Mouse (Mus musculus) heart, postnatal 0 days (tissue): ENCODE measurements around the gene Gm49405. TPM values are rescaled to one million over a fixed set of nuclear protein-coding genes. Genes with fewer than 3 reads are reported as not detected.

Experiments used
- ATAC-seq: fragments of 200-750 bp; cut with Nextera tagmentation; 2 replicates; pipeline ENCODE4 v1.8.0; 2017; ENCODE audit warnings: low read depth, moderate number of reproducible peaks, moderate library complexity; ENCODE audit not compliant: insufficient read depth
- DNase-seq: peaks from one replicate; pipeline ENCODE4 v3.0.0-alpha.2; 2016; ENCODE audit warnings: low spot score
- H3K27ac ChIP-seq: fragments of 300-500 bp; sonication (generic); 2 replicates; pipeline ENCODE4 v1.5.1; 2014; ENCODE audit warnings: low read depth, mild to moderate bottlenecking
- H3K27me3 ChIP-seq: fragments of 300-500 bp; sonication (generic); 2 replicates; pipeline ENCODE4 v1.6.1; 2014; ENCODE audit warnings: low read length, mixed read lengths; ENCODE audit not compliant: control insufficient read depth, insufficient read depth
- H3K36me3 ChIP-seq: fragments of 300-500 bp; sonication (generic); replicated peaks from 2 replicates; pipeline ENCODE4 v1.6.1; 2014; ENCODE audit warnings: low read length, mixed read lengths; ENCODE audit not compliant: control insufficient read depth, insufficient read depth
- H3K4me1 ChIP-seq: fragments of 300-500 bp; sonication (generic); 2 replicates; pipeline ENCODE4 v1.6.1; 2014; ENCODE audit warnings: antibody characterized with exemption; ENCODE audit not compliant: control insufficient read depth, insufficient read depth
- H3K4me2 ChIP-seq: fragments of 300-500 bp; sonication (generic); 2 replicates; pipeline ENCODE4 v1.6.1; 2014; ENCODE audit warnings: low read depth, mild to moderate bottlenecking, low read length, moderate library complexity
- H3K4me3 ChIP-seq: fragments of 300-500 bp; sonication (generic); 2 replicates; pipeline ENCODE4 v1.5.1; 2014; ENCODE audit warnings: low read depth, low read length
- H3K9ac ChIP-seq: fragments of 300-500 bp; sonication (generic); replicated peaks from 2 replicates; pipeline ENCODE4 v1.6.1; 2014; ENCODE audit warnings: low read depth, low read length, mixed read lengths
- H3K9me3 ChIP-seq: fragments of 300-500 bp; sonication (generic); replicated peaks from 2 replicates; pipeline ENCODE4 v1.6.1; 2016; ENCODE audit warnings: low read length; ENCODE audit not compliant: control insufficient read depth
- CTCF ChIP-seq: IDR thresholded peaks from 2 replicates; pipeline ENCODE4 v1.5.1; 2016; ENCODE audit warnings: antibody characterized with exemption, control low read depth, low read depth
- EP300 ChIP-seq: IDR thresholded peaks from 2 replicates; pipeline ENCODE4 v1.6.1; 2016; ENCODE audit warnings: antibody characterized with exemption, low read depth
- WGBS: fragments of 180-500 bp; shearing (Covaris S2); extraction: QIAGEN DNeasy Blood & Tissue Kit; methylation state at CpG from one replicate; pipeline ENCODE4 v1.1.7; 2014; 5-methylcytosine and 5-hydroxymethylcytosine counted together
- polyA plus RNA-seq: library from polyadenylated mRNA; unstranded; fragments of >200 nt; fragmentation: Nextera tagmentation; extraction: Ambion mirVana; gene quantifications from 2 replicates; pipeline ENCODE4 v1.2.1, GENCODE M21; 2015
- total RNA-seq: library from RNA; depleted of rRNA; stranded (reverse); fragments of >200 nt; gene quantifications from 2 replicates; pipeline ENCODE4 v1.2.3, GENCODE M21; 2014; ENCODE audit warnings: low replicate concordance

The Gm49405 gene
- total and polyA plus RNA-seq, 2 experiments from 2014 or later, result 3.6 to 7.0 TPM

- Histone ChIP-seq H3K4me2 (no peak overlapping the region), H3K27me3 (no peaks in the 10 kb centered on the region), H3K27ac (no peak overlapping the region), H3K4me3 (no peak overlapping the region), H3K9ac (no peak overlapping the region), H3K36me3 (no peaks in the 10 kb centered on the region), H3K4me1 (peaks cover 14% of the 10 kb centered on the region), H3K9me3 (no peaks in the 10 kb centered on the region)
- WGBS, result 71% methylated on average over 9 of the region's 9 CpGs
- ATAC-seq (no peak), DNase-seq (no peak)
- TF ChIP-seq EP300, result no peak
- no peak for TF ChIP-seq CTCF
Observed at GRCm38 (mm10) chr19:3980917-3981316, 19.5 kb upstream of the Gm49405 start.

GRCm38 (mm10) chr19:3983527-3984200 lies 16.8 kb upstream of the Gm49405 start:
- no peaks in the 10 kb centered on the region for H3K36me3 ChIP-seq
- no peak overlapping the region for H3K27ac ChIP-seq
- no peak for DNase-seq
- H3K9ac ChIP-seq, result no peak overlapping the region
- H3K4me3 ChIP-seq, result no peak overlapping the region
- no peak for ATAC-seq
- H3K4me2 ChIP-seq, result no peak overlapping the region
- H3K9me3 ChIP-seq, result no peaks in the 10 kb centered on the region
- no peak for TF ChIP-seq CTCF
- no peak for TF ChIP-seq EP300
- WGBS, result 53% methylated on average over 9 of the region's 9 CpGs
- H3K4me1 ChIP-seq, result peaks cover 26% of the 10 kb centered on the region
- H3K27me3 ChIP-seq, result no peaks in the 10 kb centered on the region

- no peaks in the 10 kb centered on the region for H3K9me3 ChIP-seq
- DNase-seq (peak; percentile 47), ATAC-seq (peak; percentile 49)
- no peak overlapping the region for H3K9ac ChIP-seq
- H3K4me1 ChIP-seq, result peaks cover 24% of the 10 kb centered on the region
- WGBS, result 18% methylated on average over 8 of the region's 8 CpGs
- no peak overlapping the region for H3K4me3 ChIP-seq
- no peaks in the 10 kb centered on the region for H3K36me3 ChIP-seq
- H3K4me2 ChIP-seq, result no peak overlapping the region
- H3K27me3 ChIP-seq, result no peaks in the 10 kb centered on the region
- TF ChIP-seq CTCF (peak; percentile 1; the same call in 1 of the 2 replicates), EP300 (no peak)
- H3K27ac ChIP-seq, result peak overlapping the region; percentile 80
Observed at GRCm38 (mm10) chr19:3985261-3985681, 15.2 kb upstream of the Gm49405 start.

- Histone ChIP-seq H3K4me2 (peak within 1 kb of the TSS; percentile 37), H3K27ac (peak within 1 kb of the TSS; percentile 80), H3K9ac (peak within 1 kb of the TSS; percentile 21; the same call in 1 of the 2 replicates), H3K4me3 (no peak within 1 kb of the TSS), H3K4me1 (peaks cover 24% of the 10 kb centered on the region), H3K36me3 (no peaks in the 10 kb centered on the region), H3K9me3 (no peaks in the 10 kb centered on the region), H3K27me3 (no peaks in the 10 kb centered on the region)
- 10% methylated on average over 8 of the region's 8 CpGs for WGBS
- ATAC-seq, result peak; percentile 84
- peak; percentile 84 for DNase-seq
- TF ChIP-seq EP300 (peak; percentile 54; the same call in 1 of the 2 replicates), CTCF (no peak)
Observed at GRCm38 (mm10) chr19:3986334-3986733, 14.1 kb upstream of the Gm49405 start, which contains the start of gene Acy3. Acy3 (plus strand) TSS chr19:3986570.

- Histone ChIP-seq H3K4me2 (no peak overlapping the region), H3K27me3 (no peaks in the 10 kb centered on the region), H3K9me3 (no peaks in the 10 kb centered on the region), H3K4me1 (peaks cover 24% of the 10 kb centered on the region), H3K9ac (no peak overlapping the region), H3K4me3 (no peak overlapping the region), H3K36me3 (no peaks in the 10 kb centered on the region), H3K27ac (no peak overlapping the region)
- WGBS, result 78% methylated on average over 14 of the region's 14 CpGs
- TF ChIP-seq CTCF, result no peak
- TF ChIP-seq EP300, result no peak
- no peak for DNase-seq
- ATAC-seq, result no peak
Observed at GRCm38 (mm10) chr19:3988066-3988465, 12.4 kb upstream of the Gm49405 start.
